Mouse (Mus musculus): Measurements from ENCODE around the gene Strap. TPM values are rescaled to one million over a fixed set of nuclear protein-coding genes. Genes with fewer than 3 reads are reported as not detected.

The Strap gene
- total RNA-seq, 1 experiment = 109 TPM

GRCm38 (mm10) chr6:137712654-137713309, 22.1 kb upstream of the Strap start:
- no peak for TF ChIP-seq HCFC1 (IDR thresholded peaks at IDR 0.05; ENCODE audit: borderline replicate concordance, insufficient read depth, low read length)
- TF ChIP-seq MAFK (IDR thresholded peaks at IDR 0.05; ENCODE audit: insufficient read depth, low read depth, low read length) = no peak
- H3K9me3 ChIP-seq (ENCODE audit: control insufficient read depth, insufficient read depth, low read depth, low read length) = no peaks in the 10 kb centered on the region
- no peak for DNase-seq (ENCODE audit: low read depth, low spot score)
- no peak overlapping the region for H3K4me3 ChIP-seq (ENCODE audit: insufficient read depth in 1 of 2, low read depth in 1 of 2, low read length in 2 of 2, poor library complexity in 1 of 2, severe bottlenecking in 1 of 2)
- H3K27ac ChIP-seq (ENCODE audit: insufficient read depth, low read depth, low read length, poor library complexity, severe bottlenecking) = no peak overlapping the region
- in situ Hi-C loops (cut with MboI; ENCODE audit: low sequenced_read_pairs in 2 of 2, unreplicated experiment in 2 of 2) = loop anchor here (10.0 to 25.0 kb wide), 2 partner anchors 248 to 300 kb away; no protein-coding TSS in a partner anchor
- no peak overlapping the region for H3K9ac ChIP-seq (ENCODE audit: insufficient read depth, low read depth, low read length, poor library complexity, severe bottlenecking)
- H3K36me3 ChIP-seq (ENCODE audit: control insufficient read depth, insufficient read depth, low read length, poor library complexity, severe bottlenecking) = no peaks in the 10 kb centered on the region
- no peaks in the 10 kb centered on the region for H3K4me1 ChIP-seq (ENCODE audit: control insufficient read depth in 2 of 2, insufficient read depth in 2 of 2, low read length in 2 of 2, poor library complexity in 1 of 2)

DNA sequence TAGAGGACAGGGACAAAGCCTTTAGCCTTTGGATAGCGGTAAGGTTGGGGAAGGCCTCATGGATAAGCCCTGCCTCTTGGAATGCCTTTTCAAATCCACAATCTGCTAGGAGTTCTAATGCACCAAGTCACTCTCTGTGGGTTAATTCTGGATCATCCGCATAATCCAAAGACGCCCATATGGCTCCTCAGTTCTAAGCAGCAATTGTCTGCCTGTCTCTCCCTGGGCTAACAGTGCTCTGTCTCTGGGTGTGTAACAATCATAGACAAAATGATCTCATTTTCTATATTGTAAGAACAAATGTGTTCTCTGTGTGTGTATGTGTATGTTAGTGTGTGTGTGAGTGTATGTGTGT, 21.6 kb upstream of the Strap start:
- in situ Hi-C loops (cut with MboI; ENCODE audit: low sequenced_read_pairs in 2 of 2, unreplicated experiment in 2 of 2) = loop anchor here (10.0 to 25.0 kb wide), 2 partner anchors 248 to 301 kb away; no protein-coding TSS in a partner anchor
- H3K36me3 ChIP-seq (ENCODE audit: control insufficient read depth, insufficient read depth, low read length, poor library complexity, severe bottlenecking) = no peaks in the 10 kb centered on the region
- no peak for DNase-seq (ENCODE audit: low read depth, low spot score)
- no peak overlapping the region for H3K27ac ChIP-seq (ENCODE audit: insufficient read depth, low read depth, low read length, poor library complexity, severe bottlenecking)
- H3K4me3 ChIP-seq (ENCODE audit: insufficient read depth in 1 of 2, low read depth in 1 of 2, low read length in 2 of 2, poor library complexity in 1 of 2, severe bottlenecking in 1 of 2) = no peak overlapping the region
- TF ChIP-seq MAFK (IDR thresholded peaks at IDR 0.05; ENCODE audit: insufficient read depth, low read depth, low read length) = no peak
- TF ChIP-seq ZNF384 (IDR thresholded peaks at IDR 0.05; ENCODE audit: low read depth, low read length) = no peak
- TF ChIP-seq HCFC1 (IDR thresholded peaks at IDR 0.05; ENCODE audit: borderline replicate concordance, insufficient read depth, low read length) = no peak
- no peak for TF ChIP-seq CHD2 (IDR thresholded peaks at IDR 0.05; ENCODE audit: low read depth, low read length)
- no peak for TF ChIP-seq ZC3H11A (IDR thresholded peaks at IDR 0.05; ENCODE audit: borderline replicate concordance, low read depth, low read length)
- H3K9me3 ChIP-seq (ENCODE audit: control insufficient read depth, insufficient read depth, low read depth, low read length) = no peaks in the 10 kb centered on the region
- H3K4me1 ChIP-seq (ENCODE audit: control insufficient read depth in 2 of 2, insufficient read depth in 2 of 2, low read length in 2 of 2, poor library complexity in 1 of 2) = no peaks in the 10 kb centered on the region
- H3K9ac ChIP-seq (ENCODE audit: insufficient read depth, low read depth, low read length, poor library complexity, severe bottlenecking) = no peak overlapping the region

DNA sequence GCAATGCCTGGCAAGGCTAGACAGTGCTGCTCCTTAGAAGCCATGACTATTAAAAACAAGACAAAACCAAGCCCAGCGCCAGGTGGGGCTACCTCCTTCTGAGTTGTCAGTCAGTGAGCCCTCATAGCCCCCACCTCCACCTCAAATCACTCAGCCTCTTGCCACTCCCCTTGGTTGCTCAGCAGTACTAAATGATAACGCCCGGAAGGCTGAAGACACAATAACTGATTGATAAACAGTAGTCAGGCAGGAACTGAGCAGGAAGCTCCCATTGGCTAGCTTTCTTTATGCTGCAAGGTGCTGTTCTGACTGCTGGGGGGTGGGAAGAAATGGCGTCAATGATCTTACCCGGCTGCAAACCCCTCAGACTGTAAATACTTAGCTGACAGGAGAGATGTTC, 18.1 kb upstream of the Strap start:
- Histone ChIP-seq H3K4me1 (ENCODE audit: control insufficient read depth in 2 of 2, insufficient read depth in 2 of 2, low read length in 2 of 2, poor library complexity in 1 of 2) (no peaks in the 10 kb centered on the region), H3K9me3 (ENCODE audit: control insufficient read depth, insufficient read depth, low read depth, low read length) (no peaks in the 10 kb centered on the region), H3K9ac (ENCODE audit: insufficient read depth, low read depth, low read length, poor library complexity, severe bottlenecking) (no peak overlapping the region), H3K4me3 (ENCODE audit: insufficient read depth in 1 of 2, low read depth in 1 of 2, low read length in 2 of 2, poor library complexity in 1 of 2, severe bottlenecking in 1 of 2) (no peak overlapping the region), H3K36me3 (ENCODE audit: control insufficient read depth, insufficient read depth, low read length, poor library complexity, severe bottlenecking) (no peaks in the 10 kb centered on the region), H3K27ac (ENCODE audit: insufficient read depth, low read depth, low read length, poor library complexity, severe bottlenecking) (no peak overlapping the region)
- in situ Hi-C loops (cut with MboI; ENCODE audit: low sequenced_read_pairs in 2 of 2, unreplicated experiment in 2 of 2) = loop anchor here (10.0 to 25.0 kb wide), 2 partner anchors 252 to 305 kb away; no protein-coding TSS in a partner anchor
- TF ChIP-seq MAFK (IDR thresholded peaks at IDR 0.05; ENCODE audit: insufficient read depth, low read depth, low read length) = no peak
- no peak for TF ChIP-seq CHD2 (IDR thresholded peaks at IDR 0.05; ENCODE audit: low read depth, low read length)
- TF ChIP-seq HCFC1 (IDR thresholded peaks at IDR 0.05; ENCODE audit: borderline replicate concordance, insufficient read depth, low read length) = no peak
- TF ChIP-seq ZC3H11A (IDR thresholded peaks at IDR 0.05; ENCODE audit: borderline replicate concordance, low read depth, low read length) = no peak
- TF ChIP-seq ZNF384 (IDR thresholded peaks at IDR 0.05; ENCODE audit: low read depth, low read length) = no peak
- no peak for DNase-seq (ENCODE audit: low read depth, low spot score)

GRCm38 (mm10) chr6:137722220-137722931, 12.5 kb upstream of the Strap start:
- TF ChIP-seq MAFK (IDR thresholded peaks at IDR 0.05; ENCODE audit: insufficient read depth, low read depth, low read length) = no peak
- no peak for TF ChIP-seq HCFC1 (IDR thresholded peaks at IDR 0.05; ENCODE audit: borderline replicate concordance, insufficient read depth, low read length)
- TF ChIP-seq CHD2 (IDR thresholded peaks at IDR 0.05; ENCODE audit: low read depth, low read length) = no peak
- TF ChIP-seq ZNF384 (IDR thresholded peaks at IDR 0.05; ENCODE audit: low read depth, low read length) = no peak
- no peak for TF ChIP-seq ZC3H11A (IDR thresholded peaks at IDR 0.05; ENCODE audit: borderline replicate concordance, low read depth, low read length)
- in situ Hi-C loops (cut with MboI; ENCODE audit: low sequenced_read_pairs in 2 of 2, unreplicated experiment in 2 of 2) = loop anchor here (25.0 kb wide), 1 partner anchor 310 kb away; no protein-coding TSS in a partner anchor
- Histone ChIP-seq H3K36me3 (ENCODE audit: control insufficient read depth, insufficient read depth, low read length, poor library complexity, severe bottlenecking) (no peaks in the 10 kb centered on the region), H3K9me3 (ENCODE audit: control insufficient read depth, insufficient read depth, low read depth, low read length) (no peaks in the 10 kb centered on the region), H3K27ac (ENCODE audit: insufficient read depth, low read depth, low read length, poor library complexity, severe bottlenecking) (no peak overlapping the region), H3K4me3 (ENCODE audit: insufficient read depth in 1 of 2, low read depth in 1 of 2, low read length in 2 of 2, poor library complexity in 1 of 2, severe bottlenecking in 1 of 2) (no peak overlapping the region), H3K4me1 (ENCODE audit: control insufficient read depth in 2 of 2, insufficient read depth in 2 of 2, low read length in 2 of 2, poor library complexity in 1 of 2) (no peaks in the 10 kb centered on the region), H3K9ac (ENCODE audit: insufficient read depth, low read depth, low read length, poor library complexity, severe bottlenecking) (no peak overlapping the region)
- DNase-seq (ENCODE audit: low read depth, low spot score) = no peak
